Mouse (Mus musculus) forebrain, embryonic 13.5 days (tissue): ENCODE results near the gene Ing5. TPM values are rescaled to one million over a fixed set of nuclear protein-coding genes. Genes with fewer than 3 reads are reported as not detected.
A peak's percentile ranks its signal among the peaks of the same experiment; 100 is the strongest.
"Not testable (repeated sequence)": the region's sequence is repeated elsewhere in the genome, so short reads cannot be mapped to it uniquely, and the experiment has no call there.

ENCODE experiments used
- ATAC-seq: fragments of 200-750 bp; cut with Nextera tagmentation; 2 replicates; pipeline ENCODE4 v1.8.0; 2017
- H3K27ac ChIP-seq: fragments of 300-500 bp; sonication (generic); 2 replicates; pipeline ENCODE4 v1.5.1; 2015; ENCODE audit warnings: inconsistent platforms, mild to moderate bottlenecking, moderate library complexity
- H3K27me3 ChIP-seq: fragments of 300-500 bp; sonication (generic); 2 replicates; pipeline ENCODE4 v1.6.1; 2015; ENCODE audit warnings: mild to moderate bottlenecking, inconsistent platforms
- H3K36me3 ChIP-seq: fragments of 300-500 bp; sonication (generic); 2 replicates; pipeline ENCODE4 v1.6.1; 2015; ENCODE audit warnings: mild to moderate bottlenecking, inconsistent platforms; ENCODE audit not compliant: poor library complexity, severe bottlenecking
- H3K4me1 ChIP-seq: fragments of 300-500 bp; sonication (generic); 2 replicates; pipeline ENCODE4 v1.6.1; 2015; ENCODE audit warnings: inconsistent platforms
- H3K4me2 ChIP-seq: fragments of 300-500 bp; sonication (generic); 2 replicates; pipeline ENCODE4 v1.6.1; 2015; ENCODE audit warnings: inconsistent platforms, mild to moderate bottlenecking, moderate library complexity
- H3K4me3 ChIP-seq: fragments of 300-500 bp; sonication (generic); 2 replicates; pipeline ENCODE4 v1.5.1; 2015; ENCODE audit warnings: mild to moderate bottlenecking, inconsistent platforms
- H3K9ac ChIP-seq: fragments of 300-500 bp; sonication (generic); 2 replicates; pipeline ENCODE4 v1.6.1; 2015; ENCODE audit warnings: mild to moderate bottlenecking, inconsistent platforms
- H3K9me3 ChIP-seq: fragments of 300-500 bp; sonication (generic); replicated peaks from 2 replicates; pipeline ENCODE4 v1.6.1; 2016; ENCODE audit warnings: inconsistent platforms
- WGBS: fragments of 180-500 bp; shearing (Covaris S2); methylation state at CpG from one replicate; pipeline ENCODE4 v1.1.7; 2015; 5-methylcytosine and 5-hydroxymethylcytosine counted together
- polyA plus RNA-seq: library from polyadenylated mRNA; unstranded; fragments of >200 nt; fragmentation: Nextera tagmentation; extraction: Ambion mirVana; gene quantifications from 2 replicates; pipeline ENCODE4 v1.2.1, GENCODE M21; 2015

Ing5 gene
- polyA plus RNA-seq = 14.2 and 15.8 TPM in 2 replicates

DNA sequence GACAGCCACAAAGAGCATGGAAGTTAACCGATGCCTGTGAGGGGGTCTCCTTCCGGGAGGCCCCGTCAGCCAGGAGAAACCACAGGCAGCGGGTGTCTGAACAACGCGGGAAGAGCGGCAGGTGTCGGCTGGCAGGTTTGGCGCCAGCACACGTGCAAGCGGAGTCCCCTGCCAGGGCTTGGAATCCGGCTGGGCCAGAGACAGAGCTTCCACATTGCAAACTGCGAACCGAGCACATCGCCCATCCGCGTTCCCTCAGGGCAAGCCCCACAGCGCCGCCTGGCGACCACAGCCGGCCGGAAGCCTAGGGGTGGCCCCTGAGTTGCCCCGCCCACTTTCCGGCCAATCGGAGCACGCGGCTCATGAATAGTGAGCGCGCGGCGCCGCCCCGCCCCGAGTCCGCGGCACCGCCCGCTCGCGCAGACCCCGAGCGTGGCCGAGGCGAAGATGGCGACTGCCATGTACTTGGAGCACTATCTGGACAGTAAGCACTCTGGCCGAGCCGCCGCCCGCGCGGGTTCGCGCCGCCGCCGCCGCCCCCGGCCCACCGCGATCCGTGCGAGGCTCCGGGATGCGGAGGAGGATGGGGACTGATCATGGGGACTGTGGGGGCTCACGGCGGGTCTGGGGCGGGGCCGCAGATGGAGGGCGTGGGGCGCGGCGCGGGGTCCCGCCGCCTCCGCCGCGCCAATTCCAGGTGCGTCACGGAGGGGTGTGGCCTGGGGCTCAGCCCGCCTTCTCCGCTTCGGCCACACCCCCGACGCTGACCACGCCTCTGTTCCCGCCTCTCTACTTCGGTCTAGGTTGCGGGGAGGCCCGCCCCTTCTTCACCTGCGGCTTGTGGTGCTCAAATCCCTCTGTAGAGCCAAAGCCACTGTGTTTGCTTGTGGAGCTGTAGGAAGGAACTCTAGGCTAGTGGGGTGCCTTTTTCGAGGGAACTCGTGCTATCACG is at the start of gene Ing5:
Gene Ing5 (plus strand): TSS at position 410 of the 952 bp plus-strand sequence.
- Histone ChIP-seq H3K27me3 (no peaks in the 10 kb centered on the region), H3K4me2 (peak within 1 kb of the TSS; percentile 65), H3K27ac (peak within 1 kb of the TSS; percentile 97), H3K9ac (peak within 1 kb of the TSS; percentile 87), H3K36me3 (peaks cover 47% of the 10 kb centered on the region), H3K9me3 (no peaks in the 10 kb centered on the region), H3K4me1 (peaks cover 39% of the 10 kb centered on the region), H3K4me3 (peak within 1 kb of the TSS; percentile 76)
- under 1% methylated on average over 93 of the region's 94 CpGs for WGBS
- peak; percentile 91 for ATAC-seq

DNA sequence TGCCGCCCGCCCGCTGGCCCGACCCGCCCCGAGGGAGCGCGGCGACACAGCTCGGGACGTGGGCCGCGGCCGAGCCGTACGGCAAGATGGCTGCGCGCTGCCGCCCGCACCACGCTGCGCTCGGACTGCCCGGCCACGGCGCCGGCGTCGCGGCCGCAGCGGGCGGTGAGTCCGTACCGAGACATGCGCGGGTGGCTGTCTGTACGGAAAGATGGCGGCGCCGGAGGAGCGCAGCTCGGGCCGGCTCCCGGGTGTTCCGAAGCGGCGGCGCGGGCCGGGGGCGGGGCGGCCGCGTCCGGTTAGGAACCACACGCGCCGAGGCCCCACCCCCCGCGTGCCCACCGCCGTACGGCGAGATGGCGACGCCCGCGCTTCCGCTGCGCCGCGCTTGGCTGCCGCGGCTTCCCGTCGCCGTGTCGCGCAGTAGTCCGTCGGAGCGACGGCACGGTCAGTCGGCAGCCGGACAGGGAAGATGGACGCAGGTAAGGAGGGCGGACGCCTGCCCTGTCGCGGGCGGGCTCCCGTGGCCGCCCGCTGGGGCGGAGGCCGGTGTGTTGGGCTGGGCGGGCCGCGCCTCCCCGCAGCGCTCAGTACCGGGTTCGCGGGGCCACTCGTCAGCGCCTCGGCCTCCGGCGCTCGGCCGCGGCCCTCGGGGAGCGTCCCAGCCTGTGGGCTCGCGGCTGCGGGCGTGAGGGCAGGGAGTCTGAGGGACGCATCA is 49.0 kb upstream of the Ing5 start, which contains the start of gene Thap4:
Gene Thap4 (minus strand): TSS at position 292 of the 718 bp plus-strand sequence.
- ATAC-seq = peak; percentile 95
- Histone ChIP-seq H3K9me3 (no peaks in the 10 kb centered on the region), H3K36me3 (peaks cover 10% of the 10 kb centered on the region), H3K27ac (peak within 1 kb of the TSS; percentile 85), H3K4me2 (peak within 1 kb of the TSS; percentile 72), H3K27me3 (no peaks in the 10 kb centered on the region), H3K4me1 (peaks cover 39% of the 10 kb centered on the region), H3K4me3 (peak within 1 kb of the TSS; percentile 95), H3K9ac (peak within 1 kb of the TSS; percentile 90)
- WGBS = under 1% methylated on average over 87 of the region's 121 CpGs

DNA sequence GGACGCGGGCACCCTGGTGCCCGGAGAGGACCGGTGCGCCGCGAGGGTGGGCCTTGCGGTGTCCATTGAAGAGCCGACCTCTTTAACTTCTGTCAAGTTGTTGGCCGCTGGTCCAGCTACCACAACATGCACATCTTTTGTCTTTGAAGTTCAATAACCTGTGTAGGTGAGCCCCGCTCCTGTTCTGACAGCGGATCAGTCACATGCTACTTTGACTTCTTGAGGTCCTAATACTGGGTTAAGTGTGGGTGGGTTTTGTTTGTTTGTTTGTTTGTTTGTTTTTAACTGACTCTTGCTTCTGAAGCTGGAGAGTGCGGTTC is 48.5 kb upstream of the Ing5 start:
- WGBS = 0% methylated on average over 13 of the region's 13 CpGs
- H3K9me3 ChIP-seq = no peaks in the 10 kb centered on the region
- H3K9ac ChIP-seq = peak overlapping the region; percentile 90
- peaks cover 5% of the 10 kb centered on the region for H3K36me3 ChIP-seq
- no peaks in the 10 kb centered on the region for H3K27me3 ChIP-seq
- H3K4me2 ChIP-seq = peak overlapping the region; percentile 72
- H3K27ac ChIP-seq = peak overlapping the region; percentile 85
- H3K4me3 ChIP-seq = peak overlapping the region; percentile 95
- ATAC-seq = no peak; the same call in 1 of the 2 replicates
- peaks cover 39% of the 10 kb centered on the region for H3K4me1 ChIP-seq

DNA sequence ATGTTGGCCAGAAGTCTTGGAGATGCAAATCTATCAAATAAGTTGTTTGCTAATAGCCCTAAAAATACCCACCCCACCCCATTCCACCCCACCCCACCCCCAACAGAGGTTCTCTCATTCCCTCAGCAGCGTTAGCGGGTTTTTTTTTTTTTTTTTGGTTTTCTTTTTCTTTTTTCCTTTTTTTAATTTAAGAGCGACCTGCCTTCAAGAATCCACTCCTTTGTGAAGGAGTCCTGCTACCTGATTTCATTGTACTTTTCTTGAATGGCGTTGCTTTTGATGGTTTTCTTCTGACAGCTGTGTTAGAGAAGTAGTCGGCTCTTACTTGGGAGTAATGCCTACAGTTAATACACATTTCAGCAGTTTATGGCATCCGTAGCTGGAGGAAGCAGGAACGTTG is 48.1 kb upstream of the Ing5 start:
- peak overlapping the region; percentile 90 for H3K9ac ChIP-seq
- 32% methylated on average over 7 of the region's 7 CpGs for WGBS
- H3K4me1 ChIP-seq = peaks cover 39% of the 10 kb centered on the region
- H3K27me3 ChIP-seq = no peaks in the 10 kb centered on the region
- peaks cover 2% of the 10 kb centered on the region for H3K36me3 ChIP-seq
- H3K27ac ChIP-seq = no peak overlapping the region
- H3K4me2 ChIP-seq = peak overlapping the region; percentile 72
- no peaks in the 10 kb centered on the region for H3K9me3 ChIP-seq
- ATAC-seq = no peak
- peak overlapping the region; percentile 95 for H3K4me3 ChIP-seq

DNA sequence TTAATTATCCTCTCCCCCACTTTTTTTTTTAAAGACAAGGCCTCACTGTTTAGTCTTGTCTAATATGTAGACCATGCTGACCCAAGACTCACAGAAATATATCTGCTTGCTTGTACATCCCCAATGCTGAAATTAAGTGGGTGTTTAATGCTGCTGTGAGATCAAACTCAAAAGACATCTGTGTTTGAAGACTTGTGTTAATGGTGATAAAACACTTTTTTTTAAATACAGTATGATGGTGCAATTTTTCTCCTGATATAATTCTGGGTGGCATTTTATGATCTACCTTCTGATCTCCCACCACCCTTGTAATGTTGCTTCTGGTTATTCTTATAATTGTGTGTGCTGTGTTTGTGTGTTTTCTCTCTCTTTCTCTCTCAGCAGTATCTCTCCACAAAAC is 47.6 kb upstream of the Ing5 start:
- no peaks in the 10 kb centered on the region for H3K9me3 ChIP-seq
- no peak overlapping the region for H3K27ac ChIP-seq
- H3K9ac ChIP-seq = 0 out of 2 replicates have a peak overlapping the region, but pooled peaks have one; percentile 90
- peak overlapping the region; percentile 72 for H3K4me2 ChIP-seq
- no peaks in the 10 kb centered on the region for H3K36me3 ChIP-seq
- H3K4me1 ChIP-seq = peaks cover 39% of the 10 kb centered on the region
- no peak for ATAC-seq
- H3K27me3 ChIP-seq = no peaks in the 10 kb centered on the region
- peak overlapping the region; percentile 95; the same call in 1 of the 2 replicates for H3K4me3 ChIP-seq

DNA sequence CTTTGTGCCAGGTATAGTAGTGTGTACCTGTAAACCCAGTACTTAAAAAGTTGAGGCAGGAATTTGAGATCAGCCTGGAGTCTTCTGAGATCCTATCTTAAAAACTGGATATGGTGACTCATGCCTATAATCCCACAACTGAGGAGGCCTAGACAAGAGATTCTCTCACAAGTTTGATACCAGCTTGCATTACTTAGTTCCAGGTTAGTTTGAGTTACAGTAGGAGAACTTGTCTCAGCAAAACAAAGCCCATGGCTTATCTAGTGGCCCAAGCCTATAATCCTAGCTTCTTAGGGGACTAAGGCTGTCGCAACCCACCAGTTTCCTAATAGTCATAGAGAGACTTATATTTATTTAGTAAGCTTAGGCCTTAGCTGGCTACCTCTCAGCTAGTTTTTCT is 43.7 kb upstream of the Ing5 start:
- no peaks in the 10 kb centered on the region for H3K36me3 ChIP-seq
- H3K27ac ChIP-seq = no peak overlapping the region
- no peak overlapping the region for H3K9ac ChIP-seq
- no peak for ATAC-seq
- no peaks in the 10 kb centered on the region for H3K27me3 ChIP-seq
- no peak overlapping the region for H3K4me3 ChIP-seq
- no peaks in the 10 kb centered on the region for H3K9me3 ChIP-seq
- H3K4me2 ChIP-seq = no peak overlapping the region
- 100% methylated on average over 1 of the region's 1 CpGs for WGBS
- peaks cover 27% of the 10 kb centered on the region for H3K4me1 ChIP-seq

DNA sequence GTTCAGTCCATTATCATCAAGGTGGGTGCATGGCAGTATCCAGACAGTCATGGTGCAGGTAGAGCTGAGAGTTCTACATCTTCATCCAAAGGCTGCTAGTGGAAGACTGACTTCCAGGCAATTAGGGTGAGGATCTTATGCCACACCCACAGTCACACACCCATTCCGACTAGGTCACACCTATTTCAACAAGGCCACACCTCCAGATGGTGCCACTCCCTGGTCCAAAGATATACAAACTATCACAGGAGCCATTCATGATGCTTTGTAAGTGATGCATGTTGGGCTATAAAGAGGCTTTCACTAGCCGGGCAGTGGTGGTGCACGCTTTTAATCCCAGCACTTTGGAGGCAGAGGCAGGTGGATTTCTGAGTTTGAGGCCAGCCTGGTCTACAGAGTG is 40.2 kb upstream of the Ing5 start:
- not testable (repeated sequence) for H3K27me3 ChIP-seq, H3K4me3 ChIP-seq, H3K4me2 ChIP-seq, H3K27ac ChIP-seq, H3K9ac ChIP-seq, H3K4me1 ChIP-seq, H3K36me3 ChIP-seq, H3K9me3 ChIP-seq, ATAC-seq
- WGBS = 89% methylated on average over 3 of the region's 3 CpGs

DNA sequence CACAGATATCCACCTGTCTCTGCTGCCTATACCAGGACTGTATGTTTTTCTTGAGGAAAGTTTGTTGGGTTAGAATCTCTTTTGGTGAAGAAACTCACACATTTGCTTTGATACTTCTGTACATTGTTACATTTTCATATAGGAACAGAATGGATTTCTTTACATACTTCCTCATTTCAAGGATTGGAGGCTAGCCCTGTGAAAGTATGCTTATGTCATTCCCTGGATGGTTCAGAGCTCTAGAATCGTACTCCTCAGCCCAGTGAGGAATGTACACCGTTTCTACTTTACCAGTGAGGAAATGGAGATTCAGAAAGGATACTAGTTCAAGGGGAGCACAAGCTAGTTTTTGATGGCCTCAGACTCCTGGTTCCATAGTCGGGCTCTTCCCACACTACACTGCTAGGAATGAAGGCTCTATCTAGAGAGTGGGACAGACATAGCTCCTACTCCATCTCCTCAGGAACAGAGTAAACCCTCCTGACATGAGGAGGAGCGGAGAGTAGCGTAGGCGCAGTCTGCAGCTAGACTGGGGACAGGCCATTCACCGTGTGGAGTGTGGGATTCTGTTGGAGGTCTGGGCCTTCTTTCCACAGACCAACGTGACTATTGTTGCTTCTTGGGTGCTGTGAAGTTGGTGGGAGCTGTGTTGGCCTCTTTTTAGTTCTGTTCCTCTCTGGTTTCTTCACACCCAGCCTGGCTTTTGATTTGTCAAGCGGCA is 38.7 kb upstream of the Ing5 start:
- H3K9ac ChIP-seq = no peak overlapping the region
- no peaks in the 10 kb centered on the region for H3K9me3 ChIP-seq
- H3K4me3 ChIP-seq = no peak overlapping the region
- no peak for ATAC-seq
- no peaks in the 10 kb centered on the region for H3K4me1 ChIP-seq
- no peak overlapping the region for H3K27ac ChIP-seq
- H3K27me3 ChIP-seq = no peaks in the 10 kb centered on the region
- H3K4me2 ChIP-seq = no peak overlapping the region
- 96% methylated on average over 9 of the region's 9 CpGs for WGBS
- peaks cover 19% of the 10 kb centered on the region for H3K36me3 ChIP-seq

DNA sequence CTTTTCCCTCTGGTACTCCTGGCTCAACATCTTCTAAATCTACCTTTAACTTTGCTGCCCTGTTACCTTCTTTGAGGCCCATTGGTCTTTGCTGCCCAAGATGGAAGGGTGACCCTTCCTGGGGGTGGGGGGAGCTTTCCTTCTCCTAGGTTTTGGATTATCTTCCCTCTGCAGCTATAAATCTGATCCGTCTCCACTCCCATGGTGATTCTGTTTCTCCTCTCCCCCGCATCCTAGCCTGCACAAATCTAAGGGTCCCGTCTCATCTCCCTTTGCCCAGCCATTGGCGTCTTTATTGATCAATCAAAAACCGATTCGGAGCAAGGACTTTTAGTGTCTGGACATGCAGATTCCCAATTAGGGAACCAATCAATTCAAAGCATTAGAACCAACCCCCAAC is 36.2 kb upstream of the Ing5 start:
- no peaks in the 10 kb centered on the region for H3K9me3 ChIP-seq
- no peak overlapping the region for H3K4me3 ChIP-seq
- no peaks in the 10 kb centered on the region for H3K4me1 ChIP-seq
- H3K27me3 ChIP-seq = no peaks in the 10 kb centered on the region
- H3K36me3 ChIP-seq = peaks cover 30% of the 10 kb centered on the region
- WGBS = 97% methylated on average over 6 of the region's 6 CpGs
- ATAC-seq = no peak
- H3K4me2 ChIP-seq = no peak overlapping the region
- no peak overlapping the region for H3K27ac ChIP-seq
- no peak overlapping the region for H3K9ac ChIP-seq

DNA sequence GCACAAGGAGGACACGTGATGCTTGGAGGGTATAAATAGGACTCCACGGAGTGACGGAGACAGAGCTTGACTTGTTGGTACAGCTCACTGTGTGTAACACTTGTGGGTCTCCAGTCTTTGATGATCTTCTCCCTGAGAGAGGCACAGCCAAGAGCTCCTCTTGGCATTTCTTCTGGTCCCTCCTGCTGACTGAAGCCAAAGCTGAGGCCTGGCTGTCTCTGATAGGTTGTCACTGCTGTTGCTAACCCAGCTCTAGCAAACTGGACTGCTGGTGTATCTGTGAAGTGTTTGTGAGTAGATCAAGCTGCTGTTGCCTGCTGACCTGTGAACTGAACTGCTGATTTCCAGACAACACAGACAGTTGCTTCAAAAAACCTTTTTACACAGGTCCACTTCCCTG is 33.9 kb upstream of the Ing5 start:
- H3K9me3 ChIP-seq = no peaks in the 10 kb centered on the region
- 96% methylated on average over 3 of the region's 3 CpGs for WGBS
- H3K36me3 ChIP-seq = peaks cover 50% of the 10 kb centered on the region
- H3K4me1 ChIP-seq = no peaks in the 10 kb centered on the region
- H3K27ac ChIP-seq = no peak overlapping the region
- ATAC-seq = no peak
- no peak overlapping the region for H3K4me3 ChIP-seq
- no peaks in the 10 kb centered on the region for H3K27me3 ChIP-seq
- H3K4me2 ChIP-seq = no peak overlapping the region
- H3K9ac ChIP-seq = no peak overlapping the region

DNA sequence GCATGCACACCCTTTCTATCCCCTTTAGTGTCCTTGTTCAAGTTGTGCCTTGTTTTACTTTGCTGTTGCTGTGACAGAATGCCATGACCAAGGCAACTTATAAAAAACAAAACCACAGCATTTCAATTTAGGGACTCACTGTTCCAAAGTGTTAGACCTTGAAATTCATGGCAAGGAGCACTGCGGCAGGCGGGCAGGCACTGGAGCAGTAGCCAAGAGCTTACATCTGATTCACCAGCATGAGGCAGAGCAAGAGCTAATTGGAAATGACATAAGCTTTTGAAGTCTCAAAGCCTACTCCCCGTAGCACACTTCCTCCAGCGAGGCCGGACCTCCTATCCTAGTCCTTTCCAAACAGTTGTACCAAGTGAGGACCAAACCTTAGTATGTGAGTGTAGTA is 27.1 kb upstream of the Ing5 start:
- no peak overlapping the region for H3K27ac ChIP-seq
- H3K4me1 ChIP-seq = no peaks in the 10 kb centered on the region
- no peaks in the 10 kb centered on the region for H3K9me3 ChIP-seq
- no peak overlapping the region for H3K4me2 ChIP-seq
- no peak overlapping the region for H3K9ac ChIP-seq
- 91% methylated on average over 5 of the region's 5 CpGs for WGBS
- no peaks in the 10 kb centered on the region for H3K27me3 ChIP-seq
- H3K36me3 ChIP-seq = peaks cover 82% of the 10 kb centered on the region
- ATAC-seq = no peak
- H3K4me3 ChIP-seq = no peak overlapping the region

DNA sequence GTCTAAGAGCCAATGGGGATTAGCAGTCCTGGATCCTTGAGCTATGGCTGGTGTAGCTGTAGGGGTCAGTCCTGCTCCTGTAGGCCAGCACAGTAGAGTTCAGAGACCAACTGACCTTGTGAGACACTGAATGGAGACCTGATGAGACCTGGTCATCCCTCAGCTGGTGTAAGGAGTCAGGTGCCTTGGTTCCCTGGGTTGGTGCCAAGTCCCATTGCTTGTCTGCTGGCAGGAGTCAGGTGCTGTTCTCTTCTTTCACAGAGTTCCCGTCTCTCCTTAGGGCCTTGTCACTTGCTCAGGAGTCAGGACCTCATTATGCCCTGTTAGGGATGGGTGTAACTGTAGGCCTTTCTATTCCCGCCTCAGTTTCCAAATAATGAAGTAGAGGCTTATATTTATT is 16.9 kb upstream of the Ing5 start:
- Histone ChIP-seq H3K4me2 (no peak overlapping the region), H3K4me1 (no peaks in the 10 kb centered on the region), H3K9me3 (no peaks in the 10 kb centered on the region), H3K36me3 (peaks cover 98% of the 10 kb centered on the region), H3K4me3 (no peak overlapping the region), H3K9ac (no peak overlapping the region), H3K27ac (no peak overlapping the region), H3K27me3 (no peaks in the 10 kb centered on the region)
- ATAC-seq = no peak
- WGBS = 83% methylated on average over 2 of the region's 2 CpGs
